Comparison of ENCODE assay signal across 8 mouse cellular contexts in the genomic region with DNA sequence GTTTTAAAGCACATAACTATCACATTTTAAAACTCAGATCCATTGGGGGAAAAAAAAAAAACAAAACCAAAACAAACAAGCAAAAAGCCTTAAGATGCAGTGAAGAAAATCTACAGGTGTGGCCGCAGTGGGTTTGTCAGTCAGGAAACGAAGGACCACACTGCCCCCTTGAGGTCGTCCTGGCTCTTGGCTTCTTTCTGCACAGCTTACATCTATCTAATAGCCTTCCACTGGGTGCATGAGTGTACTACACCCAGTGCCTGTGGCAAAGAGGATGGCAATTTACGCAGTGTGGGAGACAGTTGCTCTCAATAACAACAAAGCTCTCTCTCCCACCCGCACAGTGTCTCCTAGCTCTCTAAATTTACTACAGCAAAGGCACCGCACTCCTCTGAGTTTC. TPM values are rescaled to one million over a fixed set of nuclear protein-coding genes. Genes with fewer than 3 reads are reported as not detected.
A peak's percentile ranks its signal among the peaks of the same experiment; 100 is the strongest.
DNase-seq lines count a peak whose midpoint lies in the region; ATAC-seq and TF ChIP-seq lines count a peak whose summit lies in the region.

No protein-coding gene starts in this region.

- H3K9ac ChIP-seq in liver, adult 2 months (ENCODE audit: low read depth, low read length), result no peak overlapping the region
- no peak overlapping the region for H3K9ac ChIP-seq in neural tube, embryonic 14.5 days (replicated peaks; ENCODE audit: low read depth, low read length)

- H3K4me3 ChIP-seq in testis, adult 2 months (ENCODE audit: control insufficient read depth, low read depth, low read length), result no peak overlapping the region
- H3K4me3 ChIP-seq in liver, adult 2 months (ENCODE audit: insufficient read depth, low read depth, low read length), result no peak overlapping the region
- no peak overlapping the region for H3K4me3 ChIP-seq in neural tube, embryonic 14.5 days (ENCODE audit: low read depth, low read length)

- TF ChIP-seq CTCF in testis, adult 2 months (IDR thresholded peaks at IDR 0.05; ENCODE audit: control insufficient read depth, insufficient read depth, insufficient replicate concordance, low read depth, low read length), result peak; percentile 65; the same call in 1 of the 2 replicates
- peak; percentile 84 for TF ChIP-seq CTCF in liver, adult 2 months (IDR thresholded peaks at IDR 0.05; ENCODE audit: low read depth, low read length)

- DNase-seq in testis, postnatal 14 days (ENCODE audit: low spot score), result no peak
- DNase-seq in c-Kit-positive CD71-negative TER-119-negative erythroid progenitor cells, embryonic 14.5 days (ENCODE audit: low read depth), result peak; percentile 42
- peak; percentile 43 to 82 for DNase-seq in kidney, adult 8-10 months
- peak; percentile 56 for DNase-seq in liver, adult 2 months (ENCODE audit: extremely low read depth, low read depth, low spot score)
- DNase-seq in thymus, postnatal 0 days (ENCODE audit: low spot score), result peak; percentile 80

- ATAC-seq in frontal cortex, adult (ENCODE audit: low TSS enrichment), result peak; percentile 76
- ATAC-seq in neural tube, embryonic 14.5 days (ENCODE audit: low read depth), result peak; percentile 61; the same call in 1 of the 2 replicates

- H3K9me3 ChIP-seq in neural tube, embryonic 14.5 days (ENCODE audit: control insufficient read depth, low read length), result no peaks in the 10 kb centered on the region

- H3K27ac ChIP-seq in testis, adult 2 months (ENCODE audit: control insufficient read depth, insufficient read depth, low read depth, low read length), result no peak overlapping the region
- H3K27ac ChIP-seq in liver, adult 2 months (replicated peaks; ENCODE audit: insufficient read depth, low read depth, low read length), result no peak overlapping the region
- H3K27ac ChIP-seq in neural tube, embryonic 14.5 days (ENCODE audit: low read depth, low read length), result no peak overlapping the region

- H3K4me2 ChIP-seq in neural tube, embryonic 14.5 days (ENCODE audit: low read depth, low read length), result no peak overlapping the region

- no peaks in the 10 kb centered on the region for H3K79me2 ChIP-seq in liver, adult 2 months (ENCODE audit: control insufficient read depth, insufficient read depth, low read length)

- H3K4me1 ChIP-seq in testis, adult 2 months (ENCODE audit: control insufficient read depth, insufficient read depth, low read length), result no peaks in the 10 kb centered on the region
- peaks cover 2% of the 10 kb centered on the region; the same call in 1 of the 2 replicates for H3K4me1 ChIP-seq in liver, adult 2 months (ENCODE audit: control insufficient read depth, insufficient read depth, low read length)
- no peaks in the 10 kb centered on the region for H3K4me1 ChIP-seq in neural tube, embryonic 14.5 days (ENCODE audit: control insufficient read depth, insufficient read depth, low read length)

- no peak for TF ChIP-seq POLR2A in testis, adult 2 months (IDR thresholded peaks at IDR 0.05; ENCODE audit: control insufficient read depth, low read depth, low read length)
- TF ChIP-seq POLR2A in liver, adult 2 months (IDR thresholded peaks at IDR 0.05; ENCODE audit: extremely low read depth, insufficient read depth, low read length), result no peak

- WGBS in liver, adult 2 months, result 61% methylated on average over 6 of the region's 6 CpGs
- 65% methylated on average over 6 of the region's 6 CpGs for WGBS in neural tube, embryonic 14.5 days

- no peaks in the 10 kb centered on the region for H3K27me3 ChIP-seq in testis, adult 2 months (ENCODE audit: control insufficient read depth, insufficient read depth, low read length)
- no peaks in the 10 kb centered on the region for H3K27me3 ChIP-seq in liver, adult 2 months (ENCODE audit: control insufficient read depth, insufficient read depth, low read length)
- no peaks in the 10 kb centered on the region for H3K27me3 ChIP-seq in neural tube, embryonic 14.5 days (ENCODE audit: control insufficient read depth, insufficient read depth, low read length)

- no peaks in the 10 kb centered on the region for H3K36me3 ChIP-seq in testis, adult 2 months (ENCODE audit: control insufficient read depth, insufficient read depth, low read length)
- no peaks in the 10 kb centered on the region for H3K36me3 ChIP-seq in liver, adult 2 months (ENCODE audit: control insufficient read depth, insufficient read depth, low read length)
- no peaks in the 10 kb centered on the region for H3K36me3 ChIP-seq in neural tube, embryonic 14.5 days (ENCODE audit: control insufficient read depth, insufficient read depth, low read length)

RNA-seq across cellular contexts. Expression of gene Nfkbiz, which starts 19.8 kb away (rescaled TPM):
- 4.5 and 4.6 TPM in 2 replicates for polyA plus RNA-seq in testis, adult 2 months (2012; rRNA removed)
- 3.7 and 4.2 TPM in 2 replicates for total RNA-seq in liver, adult 2 months (2014; rRNA removed)
- 4.1 and 4.5 TPM in 2 replicates for polyA plus RNA-seq in liver, adult 2 months (2012; rRNA removed)
- polyA plus RNA-seq in neural tube, embryonic 14.5 days (2014; fragmentation: Nextera tagmentation; extraction: Ambion mirVana), result 1.8 and 2.2 TPM in 2 replicates
- polyA plus RNA-seq in thymus, postnatal 0 days (2015; fragmentation: Nextera tagmentation; extraction: Ambion mirVana), result 6.0 and 6.3 TPM in 2 replicates

RNA-seq across cellular contexts. Expression of gene Nxpe3, which starts 36.6 kb away (rescaled TPM):
- polyA plus RNA-seq in testis, adult 2 months (2012; rRNA removed), result 8.5 and 8.8 TPM in 2 replicates
- total RNA-seq in liver, adult 2 months (2014; rRNA removed), result 0.34 and 0.37 TPM in 2 replicates
- 0.06 and 0.12 TPM in 2 replicates for polyA plus RNA-seq in liver, adult 2 months (2012; rRNA removed)
- 1.3 TPM in 2 replicates for polyA plus RNA-seq in neural tube, embryonic 14.5 days (2014; fragmentation: Nextera tagmentation; extraction: Ambion mirVana)
- polyA plus RNA-seq in thymus, postnatal 0 days (2015; fragmentation: Nextera tagmentation; extraction: Ambion mirVana), result 1.8 and 2.2 TPM in 2 replicates
